Mouse (Mus musculus) thymus, adult 2 months (tissue): ENCODE data around the gene Il16. TPM values are rescaled to one million over a fixed set of nuclear protein-coding genes. Genes with fewer than 3 reads are reported as not detected.

Source experiments
- DNase-seq: peaks from one replicate; pipeline ENCODE4 v3.0.0; 2021
- H3K27ac ChIP-seq: fragments of 200-500 bp; 2 replicates; pipeline ENCODE4 v1.5.1; 2012; ENCODE audit warnings: low read length, control low read depth; ENCODE audit not compliant: control insufficient read depth, insufficient read depth
- H3K27me3 ChIP-seq: fragments of 200-500 bp; 2 replicates; pipeline ENCODE4 v1.6.1; 2012; ENCODE audit warnings: mild to moderate bottlenecking, low read length, moderate library complexity, mixed read lengths; ENCODE audit not compliant: control insufficient read depth, insufficient read depth
- H3K36me3 ChIP-seq: fragments of 200-500 bp; 2 replicates; pipeline ENCODE4 v1.6.1; 2012; ENCODE audit warnings: mild to moderate bottlenecking, low read length, moderate library complexity; ENCODE audit not compliant: control insufficient read depth, insufficient read depth
- H3K4me1 ChIP-seq: fragments of 200-500 bp; replicated peaks from 2 replicates; pipeline ENCODE4 v1.6.1; 2012; ENCODE audit warnings: low read length; ENCODE audit not compliant: control insufficient read depth, insufficient read depth
- H3K4me3 ChIP-seq: fragments of 200-500 bp; 2 replicates; pipeline ENCODE4 v1.5.1; 2012; ENCODE audit warnings: mild to moderate bottlenecking, low read length, control low read depth, moderate library complexity; ENCODE audit not compliant: control insufficient read depth, insufficient read depth
- CTCF ChIP-seq: fragments of 200-500 bp; IDR thresholded peaks from 2 replicates; pipeline ENCODE4 v1.5.1; 2012; ENCODE audit warnings: mild to moderate bottlenecking, control low read depth, low read length, moderate library complexity, borderline replicate concordance; ENCODE audit not compliant: control insufficient read depth, poor library complexity, insufficient read depth; ENCODE audit errors: extremely low read depth
- POLR2A ChIP-seq: fragments of 200-500 bp; IDR thresholded peaks from 2 replicates; pipeline ENCODE4 v1.6.1; 2012; ENCODE audit warnings: mild to moderate bottlenecking, low read length, control low read depth, moderate library complexity; ENCODE audit not compliant: control insufficient read depth, poor library complexity, insufficient read depth; ENCODE audit errors: extremely low read depth
- WGBS: fragments of 180-500 bp; shearing (Covaris S2); methylation state at CpG from one replicate; pipeline ENCODE4 v1.1.7; 2018; 5-methylcytosine and 5-hydroxymethylcytosine counted together
- polyA plus RNA-seq: library from polyadenylated mRNA; depleted of rRNA; stranded (reverse); fragments of >200 nt; gene quantifications from 2 replicates; pipeline ENCODE4 v1.2.3, GENCODE M21; 2012

The Il16 gene
- polyA plus RNA-seq, 1 experiment: 162 TPM

DNA sequence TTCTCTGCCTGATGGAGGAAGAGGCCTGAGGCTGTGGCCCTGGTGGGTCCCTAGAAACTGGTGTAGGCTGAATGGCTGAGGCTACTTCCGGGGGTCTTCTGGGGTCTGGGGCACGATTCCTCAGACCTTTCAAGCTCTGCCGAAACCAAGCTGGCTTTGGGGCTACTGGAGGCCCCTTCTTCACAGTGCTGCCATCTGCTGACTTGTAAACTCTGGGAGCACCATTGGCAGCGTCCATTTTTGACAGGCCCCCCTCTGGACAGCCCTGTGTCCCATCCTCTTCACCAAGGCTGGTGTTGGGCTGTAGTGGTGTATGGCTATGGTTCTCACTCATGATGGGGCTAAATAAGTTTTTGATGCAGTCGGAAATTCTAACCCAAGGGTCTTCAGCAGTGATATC lies 93.0 kb downstream of the Il16 start:
- DNase-seq: no peak
- WGBS: 31% methylated on average over 5 of the region's 5 CpGs

DNA sequence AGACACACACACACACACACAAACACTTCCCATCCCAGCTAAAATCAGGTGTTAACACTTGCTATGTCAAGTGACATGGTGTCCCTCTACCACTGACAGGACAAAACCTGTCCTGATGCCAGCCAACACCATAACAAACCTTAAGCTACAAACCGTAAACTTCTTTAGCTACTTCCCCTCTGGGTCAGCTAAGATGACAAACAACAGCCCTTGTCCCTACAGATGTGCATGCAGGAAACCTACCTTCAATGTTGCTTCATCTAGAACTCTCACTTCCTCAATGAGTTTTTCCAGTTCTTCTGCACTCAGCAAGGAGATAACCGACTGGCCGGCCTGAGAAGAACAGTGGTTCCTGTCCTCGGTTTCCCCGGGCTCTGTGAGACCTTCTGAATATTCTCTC lies 94.9 kb downstream of the Il16 start:
- no peaks in the 10 kb centered on the region for H3K27me3 ChIP-seq
- H3K36me3 ChIP-seq: peaks cover 73% of the 10 kb centered on the region
- 14% methylated on average over 5 of the region's 5 CpGs for WGBS
- peak overlapping the region; percentile 37 for H3K27ac ChIP-seq
- DNase-seq: no peak
- H3K4me1 ChIP-seq: peaks cover 44% of the 10 kb centered on the region
- H3K4me3 ChIP-seq: peak overlapping the region; percentile 48
- TF ChIP-seq POLR2A: no peak
- TF ChIP-seq CTCF: no peak

More for the DNA sequence above, 93.0 kb downstream of the Il16 start:
- Histone ChIP-seq H3K27ac (peak overlapping the region; percentile 40; the same call in 1 of the 2 replicates), H3K27me3 (no peaks in the 10 kb centered on the region), H3K4me1 (peaks cover 41% of the 10 kb centered on the region), H3K36me3 (peaks cover 54% of the 10 kb centered on the region), H3K4me3 (peak overlapping the region; percentile 63)
- no peak; the same call in 1 of the 2 replicates for TF ChIP-seq CTCF
- TF ChIP-seq POLR2A: no peak

DNA sequence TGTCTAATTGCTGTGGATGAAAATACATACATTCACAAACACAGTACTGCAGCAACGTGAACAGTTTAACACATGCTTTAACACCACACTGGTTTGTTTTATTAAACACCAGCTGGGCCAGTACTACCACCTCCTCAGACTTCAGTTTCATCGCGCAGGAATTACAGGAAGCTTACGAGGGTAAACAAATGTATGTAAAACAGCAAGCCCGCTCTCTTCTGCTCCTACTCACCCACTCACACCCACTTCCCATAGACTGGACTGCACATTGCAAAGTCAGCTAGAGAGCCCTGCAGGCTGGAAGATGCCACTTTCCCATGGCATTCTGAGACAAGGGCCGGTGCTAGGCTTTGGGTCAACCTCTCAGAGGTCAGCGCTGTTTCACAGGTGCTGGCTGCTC lies 96.7 kb downstream of the Il16 start:
- Histone ChIP-seq H3K4me3 (peak overlapping the region; percentile 0; the same call in 1 of the 2 replicates), H3K4me1 (peaks cover 42% of the 10 kb centered on the region), H3K27me3 (no peaks in the 10 kb centered on the region), H3K36me3 (peaks cover 91% of the 10 kb centered on the region), H3K27ac (no peak overlapping the region)
- DNase-seq: no peak
- 81% methylated on average over 7 of the region's 7 CpGs for WGBS
- TF ChIP-seq POLR2A (no peak), CTCF (no peak)

DNA sequence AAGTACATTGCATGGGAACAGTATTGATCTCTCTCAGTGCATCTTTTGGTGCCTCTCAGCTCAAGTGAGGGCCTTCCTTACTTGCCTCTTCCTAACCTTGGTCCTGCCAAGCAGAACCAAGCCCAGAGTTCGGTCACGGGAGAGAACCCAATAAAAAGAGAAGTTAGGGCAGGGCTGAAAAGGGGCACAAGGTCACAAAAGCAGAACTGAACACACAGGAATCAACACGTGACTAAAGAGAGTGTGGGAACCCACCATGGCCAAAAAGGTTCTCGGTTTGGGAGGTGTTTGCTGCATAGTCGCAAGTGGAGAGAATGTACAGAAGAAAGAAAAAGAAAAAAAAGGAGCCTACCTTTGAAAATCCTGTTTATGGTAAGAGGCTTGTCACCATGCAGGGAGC lies 100.0 kb downstream of the Il16 start:
- H3K4me1 ChIP-seq: peaks cover 32% of the 10 kb centered on the region
- H3K4me3 ChIP-seq: no peak overlapping the region
- no peak overlapping the region for H3K27ac ChIP-seq
- no peak for TF ChIP-seq CTCF
- TF ChIP-seq POLR2A: no peak
- no peak for DNase-seq
- no peaks in the 10 kb centered on the region for H3K27me3 ChIP-seq
- WGBS: 58% methylated on average over 5 of the region's 5 CpGs
- H3K36me3 ChIP-seq: peaks cover 89% of the 10 kb centered on the region

DNA sequence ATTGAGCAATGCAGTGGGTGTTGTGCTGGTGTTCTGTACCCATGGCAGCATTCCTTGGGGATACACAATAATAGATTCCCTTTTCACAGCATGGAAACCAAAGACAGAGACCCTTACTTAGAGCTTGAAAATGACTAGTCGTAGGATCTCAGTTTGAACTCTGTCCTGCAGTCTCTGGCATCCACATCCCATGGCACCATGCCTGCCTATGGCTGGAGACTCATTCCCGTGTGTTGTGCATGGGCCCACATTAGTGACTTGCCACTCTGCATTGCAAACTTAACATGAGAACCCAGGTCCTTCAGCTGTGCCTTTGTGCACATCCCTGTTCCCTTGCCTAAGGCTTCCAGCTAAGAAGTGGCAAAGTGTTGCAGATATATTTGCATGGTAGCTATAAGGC lies 100.8 kb downstream of the Il16 start:
- peaks cover 82% of the 10 kb centered on the region for H3K36me3 ChIP-seq
- TF ChIP-seq CTCF (no peak), POLR2A (no peak)
- H3K4me1 ChIP-seq: peaks cover 29% of the 10 kb centered on the region
- no peaks in the 10 kb centered on the region for H3K27me3 ChIP-seq
- H3K4me3 ChIP-seq: no peak overlapping the region
- DNase-seq: no peak
- 93% methylated on average over 2 of the region's 2 CpGs for WGBS
- no peak overlapping the region for H3K27ac ChIP-seq

DNA sequence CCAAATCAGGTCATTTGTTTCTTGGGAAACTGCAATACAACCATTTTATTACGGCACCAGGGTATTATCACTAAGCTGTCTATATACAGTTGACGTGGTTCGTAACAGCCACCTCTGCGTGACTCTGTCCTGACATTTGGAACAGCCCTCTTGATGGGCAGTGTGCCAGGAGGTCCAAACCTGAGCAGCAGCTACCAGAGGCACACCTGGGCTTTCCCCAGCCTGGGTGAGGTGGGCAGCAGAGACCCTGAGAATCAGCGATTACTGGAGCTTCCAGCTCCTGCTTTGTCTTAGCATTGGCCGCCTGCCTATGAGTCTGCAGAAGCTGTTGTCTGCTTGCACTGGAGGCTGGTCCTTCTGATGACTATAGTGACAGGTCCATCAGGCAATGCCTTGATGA lies 101.9 kb downstream of the Il16 start:
- Histone ChIP-seq H3K4me3 (no peak overlapping the region), H3K4me1 (peaks cover 24% of the 10 kb centered on the region), H3K27ac (no peak overlapping the region), H3K36me3 (peaks cover 70% of the 10 kb centered on the region), H3K27me3 (no peaks in the 10 kb centered on the region)
- TF ChIP-seq CTCF (no peak), POLR2A (no peak)
- DNase-seq: no peak
- WGBS: 91% methylated on average over 6 of the region's 6 CpGs

DNA sequence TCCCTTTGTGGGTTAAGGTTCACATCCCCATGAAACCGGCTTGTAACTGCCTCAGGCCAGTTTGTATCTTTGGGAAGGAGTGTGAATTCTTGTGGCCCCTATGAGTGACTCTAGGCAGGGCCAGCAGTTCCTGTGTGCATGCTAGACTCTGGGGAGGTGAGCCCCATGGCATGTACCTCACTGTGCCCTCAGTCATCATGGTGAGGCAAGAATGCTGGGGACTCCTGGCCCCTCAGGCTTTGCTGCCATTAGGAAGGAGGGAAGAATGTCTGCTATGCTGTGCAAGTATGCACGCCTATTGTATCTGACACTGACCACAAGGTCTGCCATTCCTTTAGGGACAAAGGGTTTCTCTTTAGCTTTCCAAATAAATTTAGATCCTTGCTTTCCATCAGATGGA lies 104.4 kb downstream of the Il16 start:
- no peak overlapping the region for H3K27ac ChIP-seq
- no peak for DNase-seq
- no peak for TF ChIP-seq CTCF
- TF ChIP-seq POLR2A: no peak
- no peaks in the 10 kb centered on the region for H3K27me3 ChIP-seq
- peaks cover 46% of the 10 kb centered on the region for H3K36me3 ChIP-seq
- H3K4me3 ChIP-seq: no peak overlapping the region
- 88% methylated on average over 2 of the region's 2 CpGs for WGBS
- H3K4me1 ChIP-seq: peaks cover 15% of the 10 kb centered on the region
